Mouse (Mus musculus): ENCODE data around the gene Tmigd3.

Tmigd3 gene

GRCm38 (mm10) chr3:105877252-105877803 is 6.6 kb downstream of the Tmigd3 start:
- no peak for DNase-seq

- DNase-seq = no peak
Observed at GRCm38 (mm10) chr3:105877919-105878318, 7.2 kb downstream of the Tmigd3 start.

- DNase-seq = no peak
Observed at GRCm38 (mm10) chr3:105878751-105879150, 8.0 kb downstream of the Tmigd3 start.

- DNase-seq = no peak
Observed at GRCm38 (mm10) chr3:105880419-105880818, 9.7 kb downstream of the Tmigd3 start.

GRCm38 (mm10) chr3:105882105-105882504 is 11.4 kb downstream of the Tmigd3 start:
- DNase-seq = no peak

GRCm38 (mm10) chr3:105883111-105883510 is 12.4 kb downstream of the Tmigd3 start:
- peak; percentile 3 for DNase-seq

- DNase-seq = no peak
Observed at GRCm38 (mm10) chr3:105888961-105889360, 18.3 kb downstream of the Tmigd3 start.

- DNase-seq = peak; percentile 44
Observed at GRCm38 (mm10) chr3:105890220-105890619, 19.5 kb downstream of the Tmigd3 start.

- no peak for DNase-seq
Observed at GRCm38 (mm10) chr3:105891141-105891540, 20.4 kb downstream of the Tmigd3 start.

GRCm38 (mm10) chr3:105891760-105892571 is 21.3 kb downstream of the Tmigd3 start:
- peak; percentile 82 for DNase-seq

GRCm38 (mm10) chr3:105892572-105893495 is 22.1 kb downstream of the Tmigd3 start:
- peak; percentile 79 for DNase-seq

GRCm38 (mm10) chr3:105893941-105894391 is 23.3 kb downstream of the Tmigd3 start:
- peak; percentile 44 for DNase-seq

GRCm38 (mm10) chr3:105894601-105895592 is 24.2 kb downstream of the Tmigd3 start:
- peak; percentile 86 for DNase-seq

- no peak for DNase-seq
Observed at GRCm38 (mm10) chr3:105896811-105897210, 26.1 kb downstream of the Tmigd3 start.

GRCm38 (mm10) chr3:105898325-105898724 is 27.6 kb downstream of the Tmigd3 start:
- DNase-seq = no peak

GRCm38 (mm10) chr3:105898861-105899260 is 28.2 kb downstream of the Tmigd3 start:
- DNase-seq = no peak

- peak; percentile 90 for DNase-seq
Observed at GRCm38 (mm10) chr3:105899394-105900147, 28.9 kb downstream of the Tmigd3 start.

- peak; percentile 34 for DNase-seq
Observed at GRCm38 (mm10) chr3:105900266-105900665, 29.6 kb downstream of the Tmigd3 start.

GRCm38 (mm10) chr3:105900716-105901115 is 30.0 kb downstream of the Tmigd3 start:
- DNase-seq = peak; percentile 31

GRCm38 (mm10) chr3:105901468-105901867 is 30.8 kb downstream of the Tmigd3 start:
- no peak for DNase-seq

- DNase-seq = no peak
Observed at GRCm38 (mm10) chr3:105904213-105904612, 33.5 kb downstream of the Tmigd3 start.
